Comparison of ENCODE assay signal across 9 mouse cellular contexts in genomic region chr3:125403601-125404396, GRCm38 (mm10). TPM values are rescaled to one million over a fixed set of nuclear protein-coding genes. Genes with fewer than 3 reads are reported as not detected.
DNase-seq lines count a peak whose midpoint lies in the region; ATAC-seq lines count a peak whose summit lies in the region.
"Had no signal": no experiment of that assay in that cellular context is flagged by ENCODE, and none has a peak within 500 bp of the region (broad histone marks: within the 10 kb centered on the region; RNA-seq: fewer than 3 reads in every experiment).

Gene Ndst4, plus strand, starts transcription at chr3:125404076.

- WGBS in kidney, embryonic 14.5 days: 19% methylated on average over 14 of the region's 14 CpGs
- WGBS in embryonic facial prominence, embryonic 12.5 days: 15% methylated on average over 14 of the region's 14 CpGs
- 7% methylated on average over 14 of the region's 14 CpGs for WGBS in hindbrain, embryonic 16.5 days
- WGBS in limb, embryonic 12.5 days: 13% methylated on average over 14 of the region's 14 CpGs

- peak within 1 kb of the TSS; percentile 34 for H3K4me3 ChIP-seq in kidney, embryonic 14.5 days (ENCODE audit: low read length)
- peak within 1 kb of the TSS; percentile 33 for H3K4me3 ChIP-seq in embryonic facial prominence, embryonic 12.5 days
- peak within 1 kb of the TSS; percentile 49 for H3K4me3 ChIP-seq in hindbrain, embryonic 16.5 days (ENCODE audit: low read length)
- peak within 1 kb of the TSS; percentile 41 for H3K4me3 ChIP-seq in limb, embryonic 12.5 days (replicated peaks)
- H3K4me3 ChIP-seq: liver, embryonic 15.5 days had no signal

- no peaks in the 10 kb centered on the region for H3K27me3 ChIP-seq in kidney, embryonic 14.5 days (ENCODE audit: control insufficient read depth, insufficient read depth, low read length)
- H3K27me3 ChIP-seq in embryonic facial prominence, embryonic 12.5 days: no peaks in the 10 kb centered on the region
- H3K27me3 ChIP-seq in hindbrain, embryonic 16.5 days (replicated peaks; ENCODE audit: control insufficient read depth, insufficient read depth, low read length): no peaks in the 10 kb centered on the region
- H3K27me3 ChIP-seq in limb, embryonic 12.5 days: no peaks in the 10 kb centered on the region
- H3K27me3 ChIP-seq: liver, embryonic 15.5 days had no signal

- H3K9ac ChIP-seq in kidney, embryonic 14.5 days (ENCODE audit: low read depth, low read length): peak within 1 kb of the TSS; percentile 32; the same call in 1 of the 2 replicates
- H3K9ac ChIP-seq in embryonic facial prominence, embryonic 12.5 days: peak within 1 kb of the TSS; percentile 2; the same call in 1 of the 2 replicates
- H3K9ac ChIP-seq in hindbrain, embryonic 16.5 days (ENCODE audit: low read depth, low read length): peak within 1 kb of the TSS; percentile 61
- 0 out of 2 replicates have a peak within 1 kb of the TSS, but pooled peaks have one; percentile 24 for H3K9ac ChIP-seq in limb, embryonic 12.5 days (replicated peaks)
- H3K9ac ChIP-seq: liver, embryonic 15.5 days had no signal

- peak; percentile 82; the same call in 1 of the 2 replicates for ATAC-seq in kidney, embryonic 14.5 days (ENCODE audit: low FRiP score, low TSS enrichment)
- ATAC-seq in embryonic facial prominence, embryonic 12.5 days (ENCODE audit: insufficient number of reproducible peaks, insufficient read depth, low FRiP score, low TSS enrichment): peak; percentile 81
- peak; percentile 97 for ATAC-seq in hindbrain, embryonic 16.5 days
- peak; percentile 88 for ATAC-seq in limb, embryonic 12.5 days (ENCODE audit: insufficient number of reproducible peaks, insufficient read depth, low FRiP score, low TSS enrichment, low read depth)

- DNase-seq in kidney, postnatal 25 days: no peak
- peak; percentile 61 for DNase-seq in neural tube, embryonic 10.5 days (ENCODE audit: extremely low spot score, low spot score)
- DNase-seq in urinary bladder, postnatal 14 days (ENCODE audit: low spot score): no peak
- no peak for DNase-seq in ovary, postnatal 10 days (ENCODE audit: low spot score)

- H3K9me3 ChIP-seq in kidney, embryonic 14.5 days (ENCODE audit: control insufficient read depth, low read length): no peaks in the 10 kb centered on the region
- no peaks in the 10 kb centered on the region for H3K9me3 ChIP-seq in embryonic facial prominence, embryonic 12.5 days
- H3K9me3 ChIP-seq in hindbrain, embryonic 16.5 days (ENCODE audit: control insufficient read depth, low read length): no peaks in the 10 kb centered on the region
- no peaks in the 10 kb centered on the region for H3K9me3 ChIP-seq in limb, embryonic 12.5 days
- H3K9me3 ChIP-seq: liver, embryonic 15.5 days had no signal

- H3K4me1 ChIP-seq in kidney, embryonic 14.5 days (ENCODE audit: control insufficient read depth, insufficient read depth, low read length): 0 out of 2 replicates have a peak, but pooled peaks cover 3% of the 10 kb centered on the region
- H3K4me1 ChIP-seq in embryonic facial prominence, embryonic 12.5 days: 0 out of 2 replicates have a peak, but pooled peaks cover 5% of the 10 kb centered on the region
- H3K4me1 ChIP-seq in hindbrain, embryonic 16.5 days (ENCODE audit: control insufficient read depth, insufficient read depth, low read depth, low read length): no peaks in the 10 kb centered on the region
- H3K4me1 ChIP-seq in limb, embryonic 12.5 days (replicated peaks): peaks cover 10% of the 10 kb centered on the region; the same call in 1 of the 2 replicates
- H3K4me1 ChIP-seq: liver, embryonic 15.5 days had no signal

- H3K4me2 ChIP-seq in kidney, embryonic 14.5 days (replicated peaks; ENCODE audit: low read depth, low read length): peak within 1 kb of the TSS; percentile 46
- peak within 1 kb of the TSS; percentile 51 for H3K4me2 ChIP-seq in embryonic facial prominence, embryonic 12.5 days (replicated peaks)
- H3K4me2 ChIP-seq in hindbrain, embryonic 16.5 days (ENCODE audit: low read length): peak within 1 kb of the TSS; percentile 62
- H3K4me2 ChIP-seq in limb, embryonic 12.5 days: peak within 1 kb of the TSS; percentile 60
- H3K4me2 ChIP-seq: liver, embryonic 15.5 days had no signal

- no peak within 1 kb of the TSS for H3K27ac ChIP-seq in kidney, embryonic 14.5 days (ENCODE audit: low read depth, low read length)
- no peak within 1 kb of the TSS for H3K27ac ChIP-seq in embryonic facial prominence, embryonic 12.5 days
- peak within 1 kb of the TSS; percentile 49 for H3K27ac ChIP-seq in hindbrain, embryonic 16.5 days (ENCODE audit: low read depth, low read length)
- no peak within 1 kb of the TSS for H3K27ac ChIP-seq in limb, embryonic 12.5 days
- H3K27ac ChIP-seq: liver, embryonic 15.5 days had no signal

- H3K36me3 ChIP-seq in kidney, embryonic 14.5 days (ENCODE audit: control insufficient read depth, insufficient read depth, low read length): no peaks in the 10 kb centered on the region
- H3K36me3 ChIP-seq in embryonic facial prominence, embryonic 12.5 days: no peaks in the 10 kb centered on the region
- no peaks in the 10 kb centered on the region for H3K36me3 ChIP-seq in hindbrain, embryonic 16.5 days (ENCODE audit: control insufficient read depth, insufficient read depth, low read length)
- H3K36me3 ChIP-seq in limb, embryonic 12.5 days: no peaks in the 10 kb centered on the region
- H3K36me3 ChIP-seq: liver, embryonic 15.5 days had no signal

RNA-seq across cellular contexts. Expression of gene Ndst4, which starts in this region (rescaled TPM):
- polyA plus RNA-seq in kidney, embryonic 14.5 days (2014; fragmentation: Nextera tagmentation; extraction: Ambion mirVana): 0.03 TPM in 1 of 2 replicates, not detected in the other
- polyA plus RNA-seq in embryonic facial prominence, embryonic 12.5 days (2016; fragmentation: Nextera tagmentation; extraction: Ambion mirVana): 0.36 and 0.53 TPM in 2 replicates
- polyA plus RNA-seq in hindbrain, embryonic 16.5 days (2015; fragmentation: Nextera tagmentation; extraction: Ambion mirVana): 3.4 and 4.0 TPM in 2 replicates
- polyA plus RNA-seq in limb, embryonic 12.5 days (2016; fragmentation: Nextera tagmentation; extraction: Ambion mirVana): 0.41 and 0.61 TPM in 2 replicates
- polyA plus RNA-seq: liver, embryonic 15.5 days had no signal

Comparison
In these comparisons a context has a peak if more than half of its experiments do, and no peak if none do; other contexts are left out.
1. Peak in ATAC-seq, H3K4me3 ChIP-seq, H3K9ac ChIP-seq and H3K4me2 ChIP-seq in kidney, embryonic 14.5 days; RNA of the gene not detected or under 1 TPM.
2. Peak in ATAC-seq, H3K4me3 ChIP-seq, H3K9ac ChIP-seq and H3K4me2 ChIP-seq in embryonic facial prominence, embryonic 12.5 days; RNA of the gene not detected or under 1 TPM.
3. Peak in ATAC-seq, H3K4me3 ChIP-seq, H3K9ac ChIP-seq and H3K4me2 ChIP-seq in limb, embryonic 12.5 days; RNA of the gene not detected or under 1 TPM.
4. H3K9ac ChIP-seq: peak in every context shown above with its lines; median percentile 61 in hindbrain, embryonic 16.5 days; 32 in kidney, embryonic 14.5 days; 24 in limb, embryonic 12.5 days; 2 in embryonic facial prominence, embryonic 12.5 days.